Mouse (Mus musculus): ENCODE results near the gene Hspa1b.
"Not testable (repeated sequence)": the region's sequence is repeated elsewhere in the genome, so short reads cannot be mapped to it uniquely, and the experiment has no call there.

Gene Hspa1b

GRCm38 (mm10) chr17:34981690-34982180 lies 22.7 kb upstream of the Hspa1b start, which contains the start of gene Lsm2:
TSS of gene Lsm2 (plus strand) at chr17:34981862.
- peak; percentile 92 to 96 for DNase-seq

DNA sequence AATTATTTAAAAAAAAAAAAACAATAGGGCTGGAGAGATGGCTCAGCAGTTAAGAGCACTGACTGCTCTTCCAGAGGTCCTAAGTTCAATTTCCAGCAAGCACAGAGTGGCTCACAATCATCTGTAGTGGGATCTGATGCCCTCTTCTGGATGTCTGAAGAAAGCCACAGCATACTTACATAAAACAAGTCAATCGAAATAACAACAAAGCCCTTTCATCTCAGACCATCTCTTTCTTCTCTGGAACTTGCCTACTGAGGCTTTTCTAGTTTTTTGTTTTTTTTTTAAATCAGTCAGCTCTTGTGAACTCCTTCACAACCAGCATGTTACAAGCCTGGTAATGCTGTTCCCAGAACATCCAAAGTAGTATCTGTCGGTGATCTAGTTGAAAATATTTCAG lies 21.6 kb upstream of the Hspa1b start:
- DNase-seq: peak; percentile 54 to 63

DNA sequence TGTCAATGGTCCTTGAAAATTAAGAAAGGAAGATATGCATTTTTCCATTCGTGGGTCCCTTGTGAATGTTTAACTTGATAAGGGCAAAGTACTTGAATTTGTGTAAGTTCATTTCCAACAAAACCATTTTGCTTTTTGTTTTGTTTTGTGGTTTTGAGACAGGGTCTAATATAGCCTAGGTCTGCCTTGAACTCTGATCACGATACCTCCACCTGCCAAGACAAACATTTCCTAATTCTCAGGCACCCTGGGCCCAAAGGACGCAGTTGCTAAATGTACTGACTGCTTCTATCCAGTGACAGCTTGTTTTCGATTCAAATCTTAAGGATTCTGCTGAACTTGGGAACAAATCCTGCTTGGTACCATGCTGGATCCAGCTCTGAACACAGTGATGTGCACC lies 20.6 kb upstream of the Hspa1b start:
- DNase-seq: no peak

DNA sequence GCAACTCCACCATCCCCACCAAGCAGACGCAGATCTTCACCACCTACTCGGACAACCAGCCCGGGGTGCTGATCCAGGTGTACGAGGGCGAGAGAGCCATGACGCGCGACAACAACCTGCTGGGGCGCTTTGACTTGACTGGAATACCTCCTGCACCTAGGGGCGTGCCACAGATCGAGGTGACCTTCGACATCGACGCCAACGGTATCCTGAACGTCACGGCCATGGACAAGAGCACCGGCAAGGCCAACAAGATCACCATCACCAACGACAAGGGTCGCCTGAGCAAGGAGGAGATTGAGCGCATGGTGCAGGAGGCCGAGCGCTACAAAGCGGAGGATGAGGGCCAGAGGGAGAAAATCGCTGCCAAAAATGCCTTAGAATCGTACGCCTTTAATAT lies 19.2 kb upstream of the Hspa1b start:
- DNase-seq: no peak

DNA sequence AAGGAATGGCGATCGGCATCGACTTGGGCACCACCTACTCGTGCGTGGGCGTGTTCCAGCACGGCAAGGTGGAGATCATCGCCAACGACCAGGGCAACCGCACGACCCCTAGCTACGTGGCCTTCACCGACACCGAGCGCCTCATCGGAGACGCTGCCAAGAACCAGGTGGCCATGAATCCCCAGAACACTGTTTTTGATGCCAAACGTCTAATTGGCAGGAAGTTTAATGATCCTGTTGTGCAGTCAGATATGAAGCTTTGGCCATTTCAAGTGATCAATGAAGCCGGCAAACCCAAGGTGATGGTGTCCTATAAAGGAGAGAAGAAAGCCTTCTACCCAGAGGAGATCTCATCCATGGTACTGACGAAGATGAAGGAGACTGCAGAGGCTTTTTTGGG lies 18.0 kb upstream of the Hspa1b start:
- no peak for DNase-seq

- peak in 1 of 2 experiments; percentile 57 for DNase-seq
These were observed 16.8 kb upstream of the Hspa1b start for GRCm38 (mm10) chr17:34975581-34976492.

DNA sequence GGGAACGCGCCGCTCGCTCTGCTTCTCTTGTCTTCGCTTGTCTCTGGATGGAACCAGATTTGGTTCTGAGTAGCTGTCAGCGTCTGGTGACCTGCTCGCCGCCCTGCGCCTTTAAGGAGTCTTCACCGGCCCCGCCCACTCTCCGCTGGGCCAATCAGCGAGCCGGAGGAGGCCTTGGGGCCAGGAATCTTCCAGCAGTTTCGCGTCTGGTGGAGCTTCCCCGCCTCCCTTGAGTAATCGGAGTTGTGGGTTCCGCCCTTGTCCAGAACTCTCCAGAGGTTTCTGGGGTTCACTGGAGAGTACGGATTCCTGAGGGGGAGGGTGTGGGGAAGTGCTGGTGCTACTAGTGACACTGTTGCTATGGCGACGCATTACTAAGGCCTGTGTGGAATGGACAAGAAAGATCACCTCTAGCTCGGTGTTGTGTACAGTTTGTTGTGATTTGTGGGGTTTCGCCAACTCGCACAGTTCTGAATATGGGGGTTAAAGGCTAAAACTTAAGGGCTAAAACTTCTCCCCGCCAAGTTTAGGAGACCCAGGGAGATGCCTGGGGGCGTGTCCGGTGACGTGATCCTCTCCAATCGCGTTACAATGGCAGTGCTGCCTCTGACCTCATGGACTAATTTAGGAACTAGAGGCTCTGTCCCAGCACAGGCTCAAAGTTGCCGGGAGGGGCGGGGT lies 13.2 kb upstream of the Hspa1b start, which contains the start of the genes Hspa1a and Hspa1l:
Gene Hspa1a, minus strand, starts transcription at position 88 of the 681 bp plus-strand sequence.
Gene Hspa1l, plus strand, starts transcription at position 635 of the 681 bp plus-strand sequence.
- peak; percentile 90 to 94 for DNase-seq

GRCm38 (mm10) chr17:34971694-34972068 lies 12.6 kb upstream of the Hspa1b start:
- DNase-seq: not testable (repeated sequence)

- not testable (repeated sequence) for DNase-seq
These were observed 11.8 kb upstream of the Hspa1b start for GRCm38 (mm10) chr17:34970850-34971249.

DNA sequence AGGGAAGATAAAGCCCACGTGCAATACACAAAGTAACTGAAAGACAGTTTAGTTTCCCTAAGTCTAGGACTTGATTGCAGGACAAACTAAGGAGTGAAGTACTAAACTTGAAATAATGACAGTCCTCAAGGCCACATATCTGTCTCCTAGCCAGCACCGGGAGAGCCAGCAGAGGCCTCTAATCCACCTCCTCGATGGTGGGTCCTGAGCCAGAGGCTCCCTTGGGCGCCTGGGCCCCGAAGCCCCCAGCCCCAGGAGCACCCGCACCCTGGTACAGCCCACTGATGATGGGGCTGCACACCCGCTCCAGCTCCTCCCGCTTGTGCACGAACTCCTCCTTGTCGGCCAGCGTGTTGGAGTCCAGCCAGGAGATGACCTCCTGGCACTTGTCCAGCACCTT lies 10.8 kb upstream of the Hspa1b start, which contains the start of gene Gm20481:
Gene Gm20481, plus strand, starts transcription at position 91 of the 400 bp plus-strand sequence.
- not testable (repeated sequence) for DNase-seq

DNA sequence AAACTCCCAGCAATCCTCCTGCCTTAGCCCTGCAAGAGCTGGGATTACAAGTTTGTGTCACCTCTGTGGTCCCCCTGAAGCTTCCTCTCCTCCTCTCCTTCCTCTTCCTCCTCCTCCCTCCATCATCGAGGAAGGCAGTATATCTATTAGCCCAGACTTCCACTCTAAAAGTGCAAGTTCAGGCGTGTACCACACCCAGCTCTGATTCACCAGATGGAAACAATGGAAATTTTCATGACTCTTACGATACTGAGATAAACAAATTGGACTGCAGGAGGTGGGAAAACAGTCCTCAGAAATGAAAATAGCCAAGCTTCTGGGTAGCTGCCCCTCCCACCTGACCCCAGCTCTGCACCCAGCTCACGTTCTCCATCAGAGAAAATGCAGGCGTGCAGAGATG lies 6.6 kb upstream of the Hspa1b start:
- DNase-seq: no peak

- peak; percentile 48 to 82 for DNase-seq
These were observed 5.6 kb upstream of the Hspa1b start for GRCm38 (mm10) chr17:34964640-34965049.

GRCm38 (mm10) chr17:34962841-34963240 lies 3.8 kb upstream of the Hspa1b start:
- no peak for DNase-seq

GRCm38 (mm10) chr17:34962125-34962524 lies 3.1 kb upstream of the Hspa1b start:
- DNase-seq: peak in 1 of 2 experiments; percentile 54

DNA sequence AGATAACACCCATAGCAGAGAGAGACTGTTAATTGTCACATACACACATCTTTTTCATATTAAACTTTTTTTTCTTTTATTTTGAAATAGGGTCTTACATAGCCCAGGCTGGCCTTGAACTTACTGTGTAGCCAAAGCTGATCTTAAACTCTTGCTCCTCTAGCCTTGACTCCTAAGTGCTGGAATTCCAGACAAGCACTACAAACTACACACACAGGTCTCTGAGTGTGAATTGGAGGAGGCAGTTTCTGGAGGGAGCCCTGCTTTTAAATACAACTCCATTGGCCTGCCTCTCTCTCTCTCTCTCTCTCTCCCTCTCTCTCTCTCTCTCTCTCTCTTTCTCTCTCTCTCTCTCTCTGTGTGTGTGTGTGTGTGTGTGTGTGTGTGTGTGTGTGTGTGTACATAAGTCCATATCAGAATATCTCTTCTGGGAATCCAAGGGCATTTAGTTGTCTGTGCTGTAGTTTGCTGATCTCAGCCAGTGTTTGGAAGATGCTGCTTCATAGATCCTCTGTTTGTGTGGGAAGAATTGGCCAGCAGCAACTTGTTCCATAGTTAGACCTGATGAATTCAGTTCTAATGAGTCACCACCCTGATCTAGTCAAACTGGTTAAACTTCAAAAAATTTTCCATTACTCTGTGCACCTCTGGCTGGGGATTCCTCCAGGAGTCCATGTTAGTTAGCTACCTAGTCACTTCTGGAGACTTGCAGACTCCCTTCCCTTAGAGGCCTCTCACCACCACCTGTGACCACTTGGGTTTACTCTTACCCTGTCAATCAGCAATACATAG lies 1.9 kb upstream of the Hspa1b start:
- DNase-seq: no peak

DNA sequence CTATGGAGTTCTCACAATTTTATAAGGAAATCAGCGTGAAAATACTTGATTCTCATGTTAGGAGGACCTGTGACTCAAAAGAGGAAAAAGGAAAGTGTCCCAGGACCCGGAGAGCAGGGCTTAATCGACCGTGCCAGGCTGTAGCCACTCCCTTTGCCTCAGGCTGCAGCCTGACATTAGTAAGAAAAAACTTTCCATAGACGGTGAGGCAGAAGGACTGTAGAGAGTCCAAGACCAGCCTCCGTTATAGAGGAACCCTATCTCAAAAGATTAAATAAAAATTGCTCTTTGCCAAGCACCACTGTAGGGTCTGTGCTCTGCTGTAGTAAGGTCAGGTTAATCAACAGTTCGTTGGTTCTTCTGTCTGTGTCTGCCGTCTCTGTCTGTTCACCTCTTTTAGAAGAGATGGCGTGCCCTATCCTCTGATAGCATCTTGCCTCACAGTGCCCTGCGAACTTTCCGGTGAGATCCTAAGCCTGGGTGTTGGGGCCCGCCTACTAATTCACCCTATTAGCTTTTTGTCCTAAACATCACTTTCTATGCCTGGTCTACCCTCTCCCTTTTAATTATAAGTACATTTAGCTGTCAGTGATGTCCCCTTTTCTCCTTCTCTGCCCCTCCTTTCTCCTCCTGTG lies 960 bp upstream of the Hspa1b start:
- DNase-seq: peak; percentile 68 to 83

DNA sequence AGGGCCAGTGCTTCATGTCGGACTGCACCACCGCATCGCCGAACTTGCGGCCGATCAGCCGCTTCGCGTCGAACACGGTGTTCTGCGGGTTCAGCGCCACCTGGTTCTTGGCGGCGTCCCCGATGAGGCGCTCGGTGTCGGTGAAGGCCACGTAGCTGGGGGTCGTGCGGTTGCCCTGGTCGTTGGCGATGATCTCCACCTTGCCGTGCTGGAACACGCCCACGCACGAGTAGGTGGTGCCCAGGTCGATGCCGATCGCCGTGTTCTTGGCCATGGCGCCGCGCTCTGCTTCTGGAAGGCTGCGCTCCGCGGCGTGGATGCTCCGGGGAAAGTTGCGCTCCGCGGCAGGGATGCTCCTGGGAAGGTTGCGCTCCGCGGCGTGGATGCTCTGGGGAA lies 306 bp downstream of the Hspa1b start:
- DNase-seq: not testable (repeated sequence)

- DNase-seq: not testable (repeated sequence)
These were observed 1.1 kb downstream of the Hspa1b start for GRCm38 (mm10) chr17:34957966-34958365.

- peak in 1 of 2 experiments; percentile 37 for DNase-seq
These were observed 1.7 kb downstream of the Hspa1b start for GRCm38 (mm10) chr17:34957291-34957690.

- DNase-seq: no peak
These were observed 2.7 kb downstream of the Hspa1b start for GRCm38 (mm10) chr17:34956340-34956739.

DNA sequence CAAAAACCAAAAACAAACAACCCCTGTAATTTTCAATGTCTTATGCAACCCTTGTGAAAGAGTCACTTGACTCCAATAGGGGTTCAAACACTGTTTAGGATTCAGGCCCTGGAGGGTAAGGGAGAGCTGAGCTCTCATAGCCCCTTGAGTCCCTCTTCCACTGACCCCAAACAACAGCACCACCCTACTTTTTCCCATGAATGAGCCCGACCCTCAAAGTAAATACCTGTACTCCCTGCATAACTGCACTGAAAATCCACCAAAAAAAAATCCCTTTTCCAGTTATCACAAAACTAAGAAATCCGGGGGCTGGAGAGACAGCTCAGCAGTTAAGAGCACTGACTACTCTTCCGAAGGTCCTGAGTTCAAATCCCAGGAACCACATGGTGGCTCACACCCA lies 3.2 kb downstream of the Hspa1b start:
- DNase-seq: no peak

- peak in 1 of 2 experiments; percentile 17 for DNase-seq
These were observed 4.2 kb downstream of the Hspa1b start for GRCm38 (mm10) chr17:34954831-34955230.

Data from kidney, postnatal 25 days (tissue).